Mouse (Mus musculus): ENCODE results near the gene Kcna10.

DNA sequence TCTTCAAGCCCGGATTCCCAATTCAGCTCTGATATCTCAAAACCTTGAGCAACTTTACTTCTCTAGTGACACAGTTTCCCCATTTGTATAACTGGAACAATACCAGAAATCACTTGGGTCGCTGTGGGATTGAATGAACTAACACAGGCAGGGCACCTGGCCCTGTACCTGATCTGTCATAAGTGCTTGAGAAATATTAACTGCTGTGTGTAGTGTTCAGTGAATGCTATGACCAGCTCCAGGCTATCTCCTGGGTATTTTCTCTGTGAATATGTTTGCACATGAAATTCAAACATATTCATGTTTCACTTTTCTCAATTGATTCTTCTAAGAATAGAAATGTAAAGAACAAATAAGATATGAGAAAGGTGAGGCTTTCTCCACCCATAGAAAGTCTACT, 2.0 kb upstream of the Kcna10 start:
- TF ChIP-seq POLR2A (IDR thresholded peaks at IDR 0.05; ENCODE audit: low read depth, low read length) (no peak), CTCF (IDR thresholded peaks at IDR 0.05; ENCODE audit: extremely low read depth, insufficient read length, insufficient replicate concordance, low read depth, low read length) (no peak)

All from small intestine, adult 2 months (tissue).